ENCODE assay signal across 13 mouse cellular contexts in the genomic region with DNA sequence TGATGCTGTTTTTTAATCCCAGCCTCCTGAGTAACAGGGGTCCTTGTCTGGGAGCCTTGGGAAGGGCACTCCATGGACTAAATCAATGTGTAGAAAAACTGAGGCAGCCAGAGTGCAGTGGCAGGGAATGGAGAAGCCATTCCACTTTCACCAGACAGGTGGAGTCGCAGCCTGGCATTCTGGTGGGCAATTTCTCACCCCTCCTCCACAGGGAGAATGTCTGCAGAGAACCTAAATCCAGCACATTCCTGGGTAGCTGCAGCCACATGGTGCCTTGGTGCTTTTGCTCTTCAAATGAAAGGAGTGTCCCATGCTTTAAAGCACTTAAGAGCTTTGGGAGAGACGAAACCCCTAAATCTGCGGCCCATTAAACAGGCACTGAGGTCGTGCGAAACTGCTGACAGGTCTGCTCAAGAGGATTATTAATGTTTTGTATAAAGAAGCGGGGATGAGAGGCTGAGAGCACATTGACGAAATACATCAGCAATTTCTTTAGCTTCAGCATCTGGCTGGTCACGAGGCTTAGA.
DNase-seq lines count a peak whose midpoint lies in the region; ATAC-seq and TF ChIP-seq lines count a peak whose summit lies in the region.
"Had no signal": no experiment of that assay in that cellular context is flagged by ENCODE, and none has a peak within 500 bp of the region (broad histone marks: within the 10 kb centered on the region; RNA-seq: fewer than 3 reads in every experiment).

No protein-coding gene starts in this region.

- H3K4me3 ChIP-seq in cerebellum, adult 2 months (replicated peaks; ENCODE audit: insufficient read depth, low read depth, low read length), result no peak overlapping the region
- no peak overlapping the region for H3K4me3 ChIP-seq in left cerebral cortex, adult 2 months
- H3K4me3 ChIP-seq in forebrain, postnatal 0 days (ENCODE audit: low read depth, low read length), result peak overlapping the region; percentile 9; the same call in 1 of the 2 replicates
- peak overlapping the region; percentile 12; the same call in 1 of the 2 replicates for H3K4me3 ChIP-seq in midbrain, postnatal 0 days (ENCODE audit: low read depth, low read length)
- H3K4me3 ChIP-seq: liver, embryonic 13.5 days had no signal

- DNase-seq in cerebellum, adult 2 months, result no peak
- no peak for DNase-seq in cerebellum, adult 9-10 months
- DNase-seq in left cerebral cortex, adult 2 months (ENCODE audit: extremely low spot score in 1 of 2, low spot score in 2 of 2), result no peak
- DNase-seq in left cerebral cortex, postnatal 36 days (ENCODE audit: low spot score in 2 of 2), result no peak
- peak; percentile 26 for DNase-seq in forebrain, postnatal 0 days
- peak; percentile 19 for DNase-seq in midbrain, postnatal 0 days (ENCODE audit: low spot score)
- no peak for DNase-seq in ovary, postnatal 14 days (ENCODE audit: low spot score)
- DNase-seq in gastrocnemius, adult 8-10 months (ENCODE audit: low spot score in 2 of 2), result no peak
- DNase-seq: adrenal gland, adult 2 months; kidney, adult 18-20 months; liver, embryonic 13.5 days; retina, postnatal 1 day had no signal

- H3K9ac ChIP-seq in forebrain, postnatal 0 days, result no peak overlapping the region
- no peak overlapping the region for H3K9ac ChIP-seq in midbrain, postnatal 0 days (replicated peaks; ENCODE audit: low read length, poor library complexity, severe bottlenecking)
- H3K9ac ChIP-seq: liver, embryonic 13.5 days had no signal

- H3K27ac ChIP-seq in cerebellum, adult 2 months (ENCODE audit: insufficient read depth, low read length), result no peak overlapping the region
- H3K27ac ChIP-seq in left cerebral cortex, adult 2 months, result no peak overlapping the region
- H3K27ac ChIP-seq in forebrain, postnatal 0 days (ENCODE audit: low read depth, low read length), result no peak overlapping the region; the same call in 1 of the 2 replicates
- H3K27ac ChIP-seq in midbrain, postnatal 0 days (ENCODE audit: low read depth, low read length), result peak overlapping the region; percentile 49
- H3K27ac ChIP-seq: liver, embryonic 13.5 days; macrophage had no signal

- peak overlapping the region; percentile 23 for H3K4me2 ChIP-seq in forebrain, postnatal 0 days (ENCODE audit: low read depth)
- H3K4me2 ChIP-seq in midbrain, postnatal 0 days (ENCODE audit: low read depth, low read length, poor library complexity, severe bottlenecking), result peak overlapping the region; percentile 42
- H3K4me2 ChIP-seq: liver, embryonic 13.5 days had no signal

- peak; percentile 61 for ATAC-seq in forebrain, postnatal 0 days
- 0 out of 2 replicates have a peak, but pooled peaks have one; percentile 53 for ATAC-seq in midbrain, postnatal 0 days (ENCODE audit: low FRiP score)

- H3K27me3 ChIP-seq in cerebellum, adult 2 months (ENCODE audit: control insufficient read depth, insufficient read depth, low read length), result no peaks in the 10 kb centered on the region
- no peaks in the 10 kb centered on the region for H3K27me3 ChIP-seq in forebrain, postnatal 0 days (ENCODE audit: insufficient read depth, low read length)
- H3K27me3 ChIP-seq in midbrain, postnatal 0 days (ENCODE audit: insufficient read depth, low read length), result no peaks in the 10 kb centered on the region
- H3K27me3 ChIP-seq: liver, embryonic 13.5 days had no signal

- TF ChIP-seq CTCF in cerebellum, adult 2 months (IDR thresholded peaks at IDR 0.05; ENCODE audit: borderline replicate concordance, insufficient read depth, low read depth, low read length), result peak; percentile 21; the same call in 1 of the 2 replicates
- TF ChIP-seq CTCF in left cerebral cortex, adult 2 months (IDR thresholded peaks at IDR 0.05), result peak; percentile 10
- TF ChIP-seq CTCF in forebrain, postnatal 0 days (IDR thresholded peaks at IDR 0.05; ENCODE audit: low read depth), result peak; percentile 50
- TF ChIP-seq CTCF in midbrain, postnatal 0 days (IDR thresholded peaks at IDR 0.05), result peak; percentile 73

- H3K36me3 ChIP-seq in forebrain, postnatal 0 days (ENCODE audit: insufficient read depth), result peaks cover 4% of the 10 kb centered on the region
- H3K36me3 ChIP-seq in midbrain, postnatal 0 days (ENCODE audit: insufficient read depth, low read length), result peaks cover 14% of the 10 kb centered on the region

- no peaks in the 10 kb centered on the region for H3K4me1 ChIP-seq in cerebellum, adult 2 months (ENCODE audit: control insufficient read depth, insufficient read depth, low read length)
- H3K4me1 ChIP-seq in forebrain, postnatal 0 days (ENCODE audit: insufficient read depth), result 0 out of 2 replicates have a peak, but pooled peaks cover 6% of the 10 kb centered on the region
- no peaks in the 10 kb centered on the region for H3K4me1 ChIP-seq in midbrain, postnatal 0 days (ENCODE audit: insufficient read depth, low read length)

- no peaks in the 10 kb centered on the region for H3K9me3 ChIP-seq in forebrain, postnatal 0 days (ENCODE audit: low read length)
- H3K9me3 ChIP-seq in midbrain, postnatal 0 days (ENCODE audit: low read length), result no peaks in the 10 kb centered on the region
- H3K9me3 ChIP-seq: liver, embryonic 13.5 days had no signal

- intact Hi-C loops in left cerebral cortex, adult 2 months (cut with DNase I), result no loop called here
- intact Hi-C loops in left cerebral cortex, postnatal 36 days (cut with DNase I), result no loop called here

- TF ChIP-seq POLR2A in cerebellum, adult 2 months (IDR thresholded peaks at IDR 0.05; ENCODE audit: borderline replicate concordance, insufficient read depth, low read length), result no peak

- 85% methylated on average over 8 of the region's 8 CpGs for WGBS in cerebellum, adult 2 months
- WGBS in forebrain, postnatal 0 days, result 43% methylated on average over 8 of the region's 8 CpGs
- 24% methylated on average over 8 of the region's 8 CpGs for WGBS in midbrain, postnatal 0 days

Comparison
In these comparisons a context has a peak if more than half of its experiments do, and no peak if none do; other contexts are left out.
1. DNase-seq: peak in forebrain, postnatal 0 days (single experiment) and midbrain, postnatal 0 days (single experiment); none in cerebellum, adult 2 months (0 of 2), cerebellum, adult 9-10 months (single experiment), left cerebral cortex, adult 2 months (0 of 2), left cerebral cortex, postnatal 36 days (0 of 2), ovary, postnatal 14 days (single experiment) and gastrocnemius, adult 8-10 months (0 of 2).
2. H3K4me3 ChIP-seq: peak in forebrain, postnatal 0 days (single experiment) and midbrain, postnatal 0 days (single experiment); none in cerebellum, adult 2 months (single experiment) and left cerebral cortex, adult 2 months (single experiment).
3. CTCF ChIP-seq: peak in every context shown above with its lines; median percentile 73 in midbrain, postnatal 0 days; 50 in forebrain, postnatal 0 days; 21 in cerebellum, adult 2 months; 10 in left cerebral cortex, adult 2 months.